Mouse (Mus musculus) retina, adult 2 months (tissue): ENCODE measurements around the gene Myt1l.

Experiments used
- DNase-seq: peaks from one replicate; pipeline ENCODE4 v3.0.0-alpha.2; 2012; ENCODE audit warnings: low read depth, low spot score

Myt1l gene

GRCm38 (mm10) chr12:29815466-29815865 lies 287.3 kb downstream of the Myt1l start:
- DNase-seq: no peak

GRCm38 (mm10) chr12:29816130-29816529 lies 287.9 kb downstream of the Myt1l start:
- no peak for DNase-seq

- DNase-seq: no peak
Observed at GRCm38 (mm10) chr12:29816761-29817160, 288.6 kb downstream of the Myt1l start.

- DNase-seq: no peak
Observed at GRCm38 (mm10) chr12:29822216-29822615, 294.0 kb downstream of the Myt1l start.

GRCm38 (mm10) chr12:29823766-29824417 lies 295.7 kb downstream of the Myt1l start:
- no peak for DNase-seq

- no peak for DNase-seq
Observed at GRCm38 (mm10) chr12:29830571-29830970, 302.4 kb downstream of the Myt1l start.

- DNase-seq: no peak
Observed at GRCm38 (mm10) chr12:29831356-29831755, 303.2 kb downstream of the Myt1l start.

- peak; percentile 13 for DNase-seq
Observed at GRCm38 (mm10) chr12:29837301-29837791, 309.2 kb downstream of the Myt1l start.

GRCm38 (mm10) chr12:29838421-29838820 lies 310.2 kb downstream of the Myt1l start:
- DNase-seq: no peak

GRCm38 (mm10) chr12:29849936-29850335 lies 321.8 kb downstream of the Myt1l start:
- no peak for DNase-seq

- DNase-seq: no peak
Observed at GRCm38 (mm10) chr12:29854151-29854585, 326.0 kb downstream of the Myt1l start.

- no peak for DNase-seq
Observed at GRCm38 (mm10) chr12:29855007-29855406, 326.8 kb downstream of the Myt1l start.

- no peak for DNase-seq
Observed at GRCm38 (mm10) chr12:29860986-29861385, 332.8 kb downstream of the Myt1l start.

GRCm38 (mm10) chr12:29868295-29868694 lies 340.1 kb downstream of the Myt1l start:
- no peak for DNase-seq

GRCm38 (mm10) chr12:29868781-29869180 lies 340.6 kb downstream of the Myt1l start:
- no peak for DNase-seq

GRCm38 (mm10) chr12:29872156-29872815 lies 344.1 kb downstream of the Myt1l start:
- no peak for DNase-seq

GRCm38 (mm10) chr12:29873281-29873772 lies 345.1 kb downstream of the Myt1l start:
- DNase-seq: no peak

GRCm38 (mm10) chr12:29877977-29878376 lies 349.8 kb downstream of the Myt1l start:
- DNase-seq: no peak

GRCm38 (mm10) chr12:29882871-29883617 lies 354.9 kb downstream of the Myt1l start:
- DNase-seq: no peak

GRCm38 (mm10) chr12:29884376-29884775 lies 356.2 kb downstream of the Myt1l start:
- no peak for DNase-seq

- no peak for DNase-seq
Observed at GRCm38 (mm10) chr12:29894669-29895068, 366.5 kb downstream of the Myt1l start.

- no peak for DNase-seq
Observed at GRCm38 (mm10) chr12:29897533-29898085, 369.4 kb downstream of the Myt1l start.
